Mouse (Mus musculus): Measurements from ENCODE around the gene Ptpn18.

GRCm38 (mm10) chr1:34522850-34523244 lies 63.3 kb downstream of the Ptpn18 start:
- TF ChIP-seq CTCF (IDR thresholded peaks at IDR 0.05; ENCODE audit: low read depth) (no peak), EP300 (optimal IDR thresholded peaks at IDR 0.05) (no peak)
